Mouse (Mus musculus) splenic B cell, adult 2 months (primary cell): ENCODE measurements around the gene B3gnt9.

Experiments used
- DNase-seq: peaks from one replicate; pipeline ENCODE4 v3.0.0-alpha.2; 2011; ENCODE audit warnings: low read depth, low spot score
- H3K27me3 ChIP-seq: 2 replicates; pipeline ENCODE4 v1.6.1; 2012; ENCODE audit warnings: mild to moderate bottlenecking, low read length, moderate library complexity, mixed read lengths; ENCODE audit not compliant: control insufficient read depth, poor library complexity, insufficient read depth, severe bottlenecking
- H3K36me3 ChIP-seq: 2 replicates; pipeline ENCODE4 v1.6.1; 2012; ENCODE audit warnings: mild to moderate bottlenecking, low read length, moderate library complexity, mixed read lengths; ENCODE audit not compliant: control insufficient read depth, poor library complexity, insufficient read depth, severe bottlenecking

The B3gnt9 gene

DNA sequence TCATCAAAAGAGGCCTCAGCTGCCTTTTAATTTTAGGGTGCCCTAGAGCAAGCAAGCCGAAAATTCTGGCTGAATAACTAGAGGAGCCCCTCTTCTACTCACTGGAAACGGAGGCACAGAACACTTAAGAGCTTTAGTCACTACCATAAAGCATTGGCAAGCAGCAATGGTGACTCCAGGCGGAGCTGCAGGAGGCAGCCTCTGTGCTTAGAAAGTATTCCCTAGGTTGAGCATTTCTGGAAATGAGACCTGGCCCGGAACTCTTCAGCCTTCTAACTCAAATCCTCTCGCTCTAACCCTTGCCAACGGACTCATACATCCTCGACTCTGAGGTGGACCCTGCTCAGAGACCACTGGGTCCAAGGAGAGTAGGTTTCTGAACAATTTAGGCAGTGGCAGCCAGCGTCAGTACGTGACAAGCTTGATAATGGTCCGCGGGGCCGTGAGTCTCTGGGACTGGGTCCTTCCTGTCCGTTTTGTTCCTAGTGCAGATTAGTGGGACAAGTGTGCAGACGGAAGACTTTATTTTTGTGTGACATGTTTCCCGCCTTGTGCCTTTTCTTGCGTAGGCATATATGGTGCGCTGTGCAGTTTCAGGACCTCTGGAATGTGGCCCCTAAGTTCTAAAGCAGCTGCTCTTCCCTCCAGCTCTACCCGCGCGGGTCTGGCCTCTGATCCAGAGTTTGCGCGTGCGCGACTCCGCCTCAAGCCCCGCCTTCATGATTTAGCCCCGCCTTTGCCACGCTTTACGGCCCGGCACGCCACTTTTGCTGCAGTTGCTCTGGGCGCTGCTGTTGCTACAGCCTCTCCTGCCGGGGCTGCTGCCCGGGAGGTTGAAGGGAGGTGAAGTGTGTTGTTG lies 30.3 kb downstream of the B3gnt9 start, which contains the start of gene D230025D16Rik:
Gene D230025D16Rik (plus strand): TSS at position 733 of the 859 bp plus-strand sequence.
- no peaks in the 10 kb centered on the region for H3K27me3 ChIP-seq
- no peaks in the 10 kb centered on the region for H3K36me3 ChIP-seq
- peak; percentile 96 for DNase-seq

DNA sequence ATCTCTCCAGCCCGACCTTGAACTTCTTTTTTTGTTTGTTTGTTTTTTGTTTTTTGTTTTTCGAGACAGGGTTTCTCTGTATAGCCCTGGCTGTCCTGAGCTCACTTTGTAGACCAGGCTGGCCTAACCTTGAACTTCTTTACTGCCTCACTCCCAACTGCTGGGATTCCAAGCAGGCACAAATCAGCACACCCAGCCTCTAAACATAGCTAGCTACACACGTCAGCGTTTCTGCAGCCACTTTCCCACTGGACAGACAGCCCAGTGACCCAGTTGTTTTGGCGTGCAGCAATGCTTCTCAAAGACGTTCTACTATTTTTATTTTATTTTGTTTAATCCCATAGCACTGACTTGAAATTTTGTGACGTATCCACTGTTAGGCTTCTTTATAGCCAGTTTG lies 31.1 kb downstream of the B3gnt9 start:
- no peaks in the 10 kb centered on the region for H3K36me3 ChIP-seq
- H3K27me3 ChIP-seq = no peaks in the 10 kb centered on the region
- no peak for DNase-seq

DNA sequence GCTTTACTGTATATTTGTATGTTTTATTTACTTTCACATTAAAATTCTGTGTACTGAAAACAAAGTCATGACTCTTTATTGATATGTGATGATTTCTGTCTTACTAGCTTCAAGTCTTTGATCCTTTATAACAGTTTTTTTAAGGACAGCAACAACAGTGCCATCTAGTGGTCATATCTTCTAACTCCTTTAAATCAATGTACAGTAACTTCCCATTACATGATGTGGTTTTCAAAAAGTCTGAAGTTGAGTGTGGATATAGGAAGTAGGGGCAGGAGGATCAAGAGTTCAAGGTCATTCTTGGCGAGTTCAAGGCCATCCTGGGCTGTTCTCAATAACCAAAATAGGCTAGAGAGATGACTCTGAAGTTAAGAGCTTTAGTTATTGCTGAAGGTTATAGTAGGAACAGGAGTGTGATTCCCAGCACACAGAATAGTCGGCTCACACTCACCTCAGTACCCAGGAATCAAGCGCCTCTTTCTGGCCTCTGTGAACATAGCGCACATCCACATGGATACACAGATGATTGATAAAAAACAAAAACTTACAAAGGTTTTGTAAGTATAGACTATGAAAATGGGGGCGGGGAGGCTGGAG lies 36.9 kb downstream of the B3gnt9 start:
- Histone ChIP-seq H3K27me3 (no peaks in the 10 kb centered on the region), H3K36me3 (no peaks in the 10 kb centered on the region)
- DNase-seq = peak; percentile 77

DNA sequence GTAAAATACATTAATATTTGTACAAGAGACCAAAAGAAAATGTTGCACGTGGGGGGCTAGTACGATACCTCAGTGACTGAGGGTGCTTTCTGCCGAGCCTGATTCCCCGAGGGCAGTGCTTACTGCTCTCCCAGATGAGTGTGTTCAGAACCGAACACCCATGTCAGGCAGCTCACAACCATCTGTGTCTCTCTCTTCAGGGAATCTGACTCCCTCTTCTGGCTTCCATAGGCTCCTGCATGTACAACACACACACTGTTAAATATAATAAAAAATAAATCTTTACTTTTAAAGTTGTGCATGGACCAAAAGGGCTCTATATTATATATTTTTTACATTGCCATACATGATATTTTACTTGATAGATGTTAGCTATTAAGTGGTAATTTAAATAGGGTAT lies 40.8 kb downstream of the B3gnt9 start:
- Histone ChIP-seq H3K36me3 (no peaks in the 10 kb centered on the region), H3K27me3 (no peaks in the 10 kb centered on the region)
- DNase-seq = no peak

DNA sequence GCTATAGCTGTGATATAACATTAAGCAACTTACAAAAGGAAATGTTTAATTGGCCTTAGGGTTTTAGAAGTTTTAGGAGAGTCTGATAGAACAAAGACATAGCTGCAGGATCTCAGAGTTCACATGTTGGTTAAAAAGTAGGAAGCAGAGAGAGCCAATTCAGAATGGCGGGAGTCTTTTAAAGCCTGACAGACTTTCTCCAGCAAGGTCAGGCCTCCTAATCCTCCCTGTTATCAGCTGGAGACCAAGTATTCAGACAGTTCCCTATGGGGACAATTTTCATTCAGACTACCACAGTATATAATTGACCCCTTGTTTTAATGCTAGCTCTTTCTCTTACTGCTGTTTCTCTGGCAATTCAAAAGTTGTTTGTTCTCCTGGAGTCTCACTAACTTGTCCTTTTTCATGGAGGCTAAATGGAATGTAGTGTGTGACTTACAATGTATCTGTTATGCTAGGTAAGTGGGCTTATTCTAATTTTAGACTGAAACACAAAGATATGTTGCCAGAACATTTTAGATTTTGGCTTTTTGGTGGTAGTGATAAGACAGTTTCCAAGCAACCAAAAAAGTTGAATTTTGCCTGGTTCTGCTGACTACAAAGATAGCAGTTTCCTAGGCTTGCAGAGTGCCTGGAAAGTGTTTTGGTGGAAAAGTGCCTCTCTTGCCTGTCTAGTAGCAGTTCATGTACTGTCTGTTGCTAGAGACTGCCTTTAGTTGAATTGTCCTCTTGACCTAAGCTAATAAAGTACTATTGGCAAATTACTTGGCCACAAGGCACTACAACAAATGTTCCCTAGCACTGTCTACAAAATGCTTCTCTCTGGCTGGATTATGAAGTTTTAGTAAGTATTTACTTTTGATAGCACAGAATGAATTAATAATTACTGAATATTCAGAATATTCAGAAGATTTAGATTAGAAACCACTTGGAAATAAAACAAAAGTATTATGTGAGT lies 45.5 kb downstream of the B3gnt9 start:
- no peak for DNase-seq
- H3K27me3 ChIP-seq = no peaks in the 10 kb centered on the region

DNA sequence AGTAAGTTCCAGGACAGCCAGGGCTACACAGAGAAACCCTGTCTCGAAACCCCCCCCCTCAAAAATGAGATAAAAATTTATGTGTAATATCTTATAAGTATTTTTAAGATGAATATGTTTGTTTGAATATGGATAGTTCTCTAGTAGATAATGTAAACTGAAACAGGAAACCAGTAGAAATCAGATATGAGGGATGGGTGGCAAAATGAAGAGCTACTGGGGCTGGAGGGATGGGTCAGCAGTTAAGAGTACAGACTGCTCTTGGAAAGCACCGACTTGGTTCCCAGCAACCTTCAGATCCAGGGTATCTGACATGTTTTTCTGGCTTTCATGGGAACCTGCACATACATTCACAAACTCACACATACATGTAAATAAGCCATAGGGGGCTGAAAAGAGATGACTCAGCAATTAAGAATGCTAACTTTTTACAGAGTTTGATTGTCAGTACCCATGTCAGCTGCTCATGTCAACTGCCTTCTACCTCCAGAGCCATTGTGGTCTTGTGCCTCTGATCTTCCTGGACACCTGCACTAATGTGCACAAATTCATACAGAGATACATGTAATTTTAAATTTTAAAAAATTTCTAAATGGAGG lies 47.2 kb downstream of the B3gnt9 start:
- Histone ChIP-seq H3K36me3 (peaks cover 2% of the 10 kb centered on the region; the same call in 1 of the 2 replicates), H3K27me3 (no peaks in the 10 kb centered on the region)
- DNase-seq = no peak

More for the DNA sequence above, 45.5 kb downstream of the B3gnt9 start:
- peaks cover 2% of the 10 kb centered on the region; the same call in 1 of the 2 replicates for H3K36me3 ChIP-seq

DNA sequence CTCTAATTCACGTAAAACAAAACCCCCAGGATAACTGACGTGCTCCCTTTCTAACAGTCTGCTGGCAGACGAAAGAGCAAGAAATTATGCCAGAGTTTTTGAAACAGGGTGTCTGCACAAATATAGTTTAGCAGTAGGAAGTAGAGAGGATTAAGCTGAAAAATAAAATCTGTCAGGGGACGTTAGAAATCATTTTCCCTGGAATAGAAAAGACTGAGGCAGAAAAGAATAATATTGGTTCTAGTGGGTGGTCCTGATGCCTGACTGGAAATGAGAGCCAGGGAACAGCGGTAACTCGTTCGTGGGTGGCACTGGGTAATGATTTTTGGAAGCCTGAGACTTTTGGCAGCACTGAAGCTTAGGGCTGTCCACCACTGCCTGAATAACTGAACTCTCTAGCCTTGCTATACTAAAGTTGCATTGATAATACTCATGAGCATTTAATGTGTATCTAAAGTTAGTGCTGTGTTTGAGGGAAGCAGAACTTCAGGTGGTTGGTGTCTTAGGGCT lies 48.1 kb downstream of the B3gnt9 start:
- no peak for DNase-seq
- no peaks in the 10 kb centered on the region for H3K27me3 ChIP-seq
- H3K36me3 ChIP-seq = peaks cover 2% of the 10 kb centered on the region; the same call in 1 of the 2 replicates

DNA sequence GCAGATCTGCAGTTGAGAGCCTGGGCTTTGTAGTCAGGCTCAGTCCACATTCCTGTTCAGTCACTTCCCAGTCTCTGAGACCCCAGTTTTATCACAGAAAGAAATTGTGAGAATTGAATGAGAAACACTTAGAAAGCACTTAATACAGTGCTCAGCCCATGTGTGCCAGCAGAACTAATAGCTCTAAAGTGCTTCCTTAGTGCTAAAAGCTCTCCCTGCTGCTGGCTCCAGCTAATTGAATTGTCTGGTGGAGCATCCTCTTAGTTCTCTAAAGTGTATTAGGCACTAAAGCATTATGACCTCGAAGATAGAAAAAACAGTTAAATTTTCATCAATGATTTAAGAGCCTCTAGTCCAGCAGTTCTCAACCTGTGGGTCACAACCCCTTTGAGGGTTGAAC lies 49.2 kb downstream of the B3gnt9 start:
- Histone ChIP-seq H3K27me3 (no peaks in the 10 kb centered on the region), H3K36me3 (peaks cover 3% of the 10 kb centered on the region; the same call in 1 of the 2 replicates)
- no peak for DNase-seq
